Mouse (Mus musculus) bone marrow macrophage, adult 2 months (primary cell): ENCODE data around the gene Zfp277.

Experiments
- CTCF ChIP-seq: IDR thresholded peaks from 2 replicates; pipeline ENCODE4 v1.5.1; 2012; ENCODE audit warnings: low read depth, mild to moderate bottlenecking, low read length, moderate library complexity
- POLR2A ChIP-seq: IDR thresholded peaks from 2 replicates; pipeline ENCODE4 v1.6.1; 2012; ENCODE audit warnings: mild to moderate bottlenecking, low read depth, low read length, borderline replicate concordance

DNA sequence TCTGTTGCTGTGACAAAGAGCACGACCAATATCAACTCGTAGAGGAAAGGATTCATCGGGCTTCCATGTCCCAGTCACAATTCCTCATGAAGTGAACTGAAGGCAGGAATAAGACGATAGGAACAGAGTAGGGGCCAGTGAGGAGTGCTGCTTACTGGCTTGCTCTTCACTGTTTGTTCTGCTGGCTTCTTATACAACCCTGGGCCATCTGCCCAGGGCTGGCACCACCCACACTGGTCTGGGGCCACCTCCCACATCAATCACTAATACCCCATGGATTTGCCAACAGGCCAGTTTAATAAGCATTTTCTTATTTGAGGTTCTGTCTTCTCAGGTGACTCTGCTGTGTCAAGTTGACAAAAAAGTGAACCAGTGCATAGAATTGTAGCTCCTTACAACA is 60.4 kb downstream of the Zfp277 start:
- TF ChIP-seq CTCF, result no peak
- no peak for TF ChIP-seq POLR2A
